Mouse (Mus musculus) ES-E14 (cell line): ENCODE measurements around the gene Rhbg.

Experiments
- CHD2 ChIP-seq: IDR thresholded peaks from 2 replicates; pipeline ENCODE4 v1.6.1; 2014; ENCODE audit warnings: mild to moderate bottlenecking, low read depth, low read length, inconsistent platforms
- HCFC1 ChIP-seq: IDR thresholded peaks from 2 replicates; pipeline ENCODE4 v1.6.1; 2012; ENCODE audit warnings: low read length, inconsistent platforms, borderline replicate concordance; ENCODE audit not compliant: insufficient read depth
- MAFK ChIP-seq: IDR thresholded peaks from 2 replicates; pipeline ENCODE4 v1.6.1; 2014; ENCODE audit warnings: mild to moderate bottlenecking, low read depth, low read length, inconsistent platforms; ENCODE audit not compliant: insufficient read depth
- ZC3H11A ChIP-seq: IDR thresholded peaks from 2 replicates; pipeline ENCODE4 v1.6.1; 2012; ENCODE audit warnings: low read depth, mild to moderate bottlenecking, inconsistent platforms, low read length, borderline replicate concordance
- ZNF384 ChIP-seq: IDR thresholded peaks from 2 replicates; pipeline ENCODE4 v1.6.1; 2012; ENCODE audit warnings: low read depth, low read length, inconsistent platforms

DNA sequence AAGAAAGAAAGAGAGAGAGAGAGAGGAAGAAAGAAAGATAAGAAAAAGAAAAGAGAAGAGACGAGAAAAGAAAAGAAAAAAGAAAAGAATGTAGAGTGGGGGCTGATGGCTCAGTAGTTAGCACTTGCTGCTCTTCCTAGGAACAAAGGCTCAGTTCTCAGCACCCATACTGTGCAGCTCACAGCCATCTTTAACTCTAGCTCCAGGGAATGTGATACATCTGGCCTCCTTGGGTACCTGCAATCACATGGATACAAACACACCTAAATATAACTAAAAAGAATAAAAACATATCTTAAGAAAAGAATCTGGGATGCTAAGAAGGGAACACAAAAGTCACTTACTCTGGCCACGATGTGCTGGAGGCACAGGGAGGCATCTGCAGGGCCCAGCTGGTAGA lies 21.6 kb upstream of the Rhbg start:
- TF ChIP-seq CHD2, result no peak
- no peak for TF ChIP-seq HCFC1
- TF ChIP-seq ZNF384, result no peak
- TF ChIP-seq ZC3H11A, result no peak
- TF ChIP-seq MAFK, result no peak
